Mouse (Mus musculus): ENCODE data around the gene Fpr-rs4. TPM values are rescaled to one million over a fixed set of nuclear protein-coding genes. Genes with fewer than 3 reads are reported as not detected.
"Not testable (repeated sequence)": the region's sequence is repeated elsewhere in the genome, so short reads cannot be mapped to it uniquely, and the experiment has no call there.

Fpr-rs4 gene
- total RNA-seq (2014; rRNA removed; ENCODE audit: low replicate concordance) (not detected in 2 replicates), polyA plus RNA-seq (2015; fragmentation: Nextera tagmentation; extraction: Ambion mirVana) (not detected in 2 replicates)

- H3K36me3 ChIP-seq (replicated peaks; ENCODE audit: control insufficient read depth, insufficient read depth, low read length): no peaks in the 10 kb centered on the region
- TF ChIP-seq CTCF (IDR thresholded peaks at IDR 0.05; ENCODE audit: low read depth) (no peak), EP300 (IDR thresholded peaks at IDR 0.05; ENCODE audit: low read depth) (no peak)
- H3K27ac ChIP-seq (ENCODE audit: low read depth): no peak within 1 kb of the TSS
- no peak within 1 kb of the TSS for H3K4me3 ChIP-seq (ENCODE audit: low read depth, low read length)
- no peaks in the 10 kb centered on the region for H3K4me1 ChIP-seq (ENCODE audit: control insufficient read depth, insufficient read depth)
- H3K9me3 ChIP-seq (replicated peaks; ENCODE audit: control insufficient read depth, low read length): no peaks in the 10 kb centered on the region
- DNase-seq (ENCODE audit: low spot score): no peak
- no peak for ATAC-seq (ENCODE audit: insufficient read depth, low read depth)
- no peak within 1 kb of the TSS for H3K9ac ChIP-seq (replicated peaks; ENCODE audit: low read depth, low read length)
- H3K27me3 ChIP-seq (ENCODE audit: control insufficient read depth, insufficient read depth, low read length): no peaks in the 10 kb centered on the region
- H3K4me2 ChIP-seq (ENCODE audit: low read depth, low read length): no peak within 1 kb of the TSS
- 37% methylated on average over 2 of the region's 2 CpGs for WGBS
These were observed at the start of gene Fpr-rs4 for GRCm38 (mm10) chr17:18021433-18021832. Gene Fpr-rs4 (plus strand): TSS chr17:18021733.

GRCm38 (mm10) chr17:17973443-17973842 is 48.1 kb upstream of the Fpr-rs4 start:
- peaks cover 4% of the 10 kb centered on the region; the same call in 1 of the 2 replicates for H3K9me3 ChIP-seq (replicated peaks; ENCODE audit: control insufficient read depth, low read length)
- H3K4me1 ChIP-seq (ENCODE audit: control insufficient read depth, insufficient read depth): no peaks in the 10 kb centered on the region
- H3K9ac ChIP-seq (replicated peaks; ENCODE audit: low read depth, low read length): no peak overlapping the region
- H3K27ac ChIP-seq (ENCODE audit: low read depth): no peak overlapping the region
- H3K4me2 ChIP-seq (ENCODE audit: low read depth, low read length): no peak overlapping the region
- no peak overlapping the region for H3K4me3 ChIP-seq (ENCODE audit: low read depth, low read length)
- ATAC-seq (ENCODE audit: insufficient read depth, low read depth): no peak
- WGBS: 0% methylated on average over 1 of the region's 1 CpGs
- no peak for DNase-seq (ENCODE audit: low spot score)
- H3K36me3 ChIP-seq (replicated peaks; ENCODE audit: control insufficient read depth, insufficient read depth, low read length): no peaks in the 10 kb centered on the region
- no peaks in the 10 kb centered on the region for H3K27me3 ChIP-seq (ENCODE audit: control insufficient read depth, insufficient read depth, low read length)
- no peak for TF ChIP-seq EP300 (IDR thresholded peaks at IDR 0.05; ENCODE audit: low read depth)
- TF ChIP-seq CTCF (IDR thresholded peaks at IDR 0.05; ENCODE audit: low read depth): no peak

- not testable (repeated sequence) for H3K4me1 ChIP-seq (ENCODE audit: control insufficient read depth, insufficient read depth); ATAC-seq (ENCODE audit: insufficient read depth, low read depth); H3K9me3 ChIP-seq (replicated peaks; ENCODE audit: control insufficient read depth, low read length); H3K27me3 ChIP-seq (ENCODE audit: control insufficient read depth, insufficient read depth, low read length); H3K27ac ChIP-seq (ENCODE audit: low read depth); H3K36me3 ChIP-seq (replicated peaks; ENCODE audit: control insufficient read depth, insufficient read depth, low read length); DNase-seq (ENCODE audit: low spot score); H3K4me2 ChIP-seq (ENCODE audit: low read depth, low read length); H3K9ac ChIP-seq (replicated peaks; ENCODE audit: low read depth, low read length); H3K4me3 ChIP-seq (ENCODE audit: low read depth, low read length)
- WGBS: 58% methylated on average over 2 of the region's 2 CpGs
These were observed 40.3 kb upstream of the Fpr-rs4 start for GRCm38 (mm10) chr17:17981232-17981631.

GRCm38 (mm10) chr17:18004752-18005151 is 16.8 kb upstream of the Fpr-rs4 start:
- DNase-seq (ENCODE audit: low spot score): no peak
- Histone ChIP-seq H3K27ac (ENCODE audit: low read depth) (no peak overlapping the region), H3K4me1 (ENCODE audit: control insufficient read depth, insufficient read depth) (no peaks in the 10 kb centered on the region), H3K4me2 (ENCODE audit: low read depth, low read length) (no peak overlapping the region), H3K27me3 (ENCODE audit: control insufficient read depth, insufficient read depth, low read length) (no peaks in the 10 kb centered on the region), H3K9ac (replicated peaks; ENCODE audit: low read depth, low read length) (no peak overlapping the region), H3K36me3 (replicated peaks; ENCODE audit: control insufficient read depth, insufficient read depth, low read length) (no peaks in the 10 kb centered on the region), H3K4me3 (ENCODE audit: low read depth, low read length) (no peak overlapping the region), H3K9me3 (replicated peaks; ENCODE audit: control insufficient read depth, low read length) (no peaks in the 10 kb centered on the region)
- TF ChIP-seq CTCF (IDR thresholded peaks at IDR 0.05; ENCODE audit: low read depth) (no peak), EP300 (IDR thresholded peaks at IDR 0.05; ENCODE audit: low read depth) (no peak)
- 75% methylated on average over 1 of the region's 1 CpGs for WGBS
- no peak for ATAC-seq (ENCODE audit: insufficient read depth, low read depth)

- Histone ChIP-seq H3K27ac (ENCODE audit: low read depth) (no peak within 1 kb of the TSS), H3K27me3 (ENCODE audit: control insufficient read depth, insufficient read depth, low read length) (no peaks in the 10 kb centered on the region), H3K4me3 (ENCODE audit: low read depth, low read length) (no peak within 1 kb of the TSS), H3K4me2 (ENCODE audit: low read depth, low read length) (no peak within 1 kb of the TSS), H3K9ac (replicated peaks; ENCODE audit: low read depth, low read length) (no peak within 1 kb of the TSS), H3K9me3 (replicated peaks; ENCODE audit: control insufficient read depth, low read length) (no peaks in the 10 kb centered on the region), H3K4me1 (ENCODE audit: control insufficient read depth, insufficient read depth) (no peaks in the 10 kb centered on the region), H3K36me3 (replicated peaks; ENCODE audit: control insufficient read depth, insufficient read depth, low read length) (no peaks in the 10 kb centered on the region)
- DNase-seq (ENCODE audit: low spot score): no peak
- no peak for TF ChIP-seq EP300 (IDR thresholded peaks at IDR 0.05; ENCODE audit: low read depth)
- TF ChIP-seq CTCF (IDR thresholded peaks at IDR 0.05; ENCODE audit: low read depth): no peak
- no peak for ATAC-seq (ENCODE audit: insufficient read depth, low read depth)
- 27% methylated on average over 2 of the region's 2 CpGs for WGBS
These were observed 27.6 kb downstream of the Fpr-rs4 start, which contains the start of gene Vmn2r124 for GRCm38 (mm10) chr17:18049124-18049523. Gene Vmn2r124 (plus strand): TSS chr17:18049424.

Other genes starting within 250 kb of the Fpr-rs4 start
- gene Spaca6, start 194.6 kb upstream of the Fpr-rs4 start, total RNA-seq (2014; rRNA removed; ENCODE audit: low replicate concordance): 1.6 and 23.6 TPM in 2 replicates
- 7.9 and 9.2 TPM in 2 replicates for gene Spaca6, start 194.6 kb upstream of the Fpr-rs4 start, polyA plus RNA-seq (2015; fragmentation: Nextera tagmentation; extraction: Ambion mirVana)
- 2.9 and 4.0 TPM in 2 replicates for gene Has1, start 166.5 kb upstream of the Fpr-rs4 start, total RNA-seq (2014; rRNA removed; ENCODE audit: low replicate concordance)
- 1.00 and 1.1 TPM in 2 replicates for gene Has1, start 166.5 kb upstream of the Fpr-rs4 start, polyA plus RNA-seq (2015; fragmentation: Nextera tagmentation; extraction: Ambion mirVana)
- not detected in 2 replicates for gene Fpr1, start 137.8 kb upstream of the Fpr-rs4 start, total RNA-seq (2014; rRNA removed; ENCODE audit: low replicate concordance)
- gene Fpr1, start 137.8 kb upstream of the Fpr-rs4 start, polyA plus RNA-seq (2015; fragmentation: Nextera tagmentation; extraction: Ambion mirVana): 0.40 and 0.53 TPM in 2 replicates
- 1.3 TPM in 1 of 2 replicates, not detected in the other for gene Fpr2, start 133.9 kb upstream of the Fpr-rs4 start, total RNA-seq (2014; rRNA removed; ENCODE audit: low replicate concordance)
- 0.19 and 0.33 TPM in 2 replicates for gene Fpr2, start 133.9 kb upstream of the Fpr-rs4 start, polyA plus RNA-seq (2015; fragmentation: Nextera tagmentation; extraction: Ambion mirVana)
- not detected in 2 replicates for gene Fpr3, start 133.9 kb upstream of the Fpr-rs4 start, total RNA-seq (2014; rRNA removed; ENCODE audit: low replicate concordance)
- gene Fpr3, start 133.9 kb upstream of the Fpr-rs4 start, polyA plus RNA-seq (2015; fragmentation: Nextera tagmentation; extraction: Ambion mirVana): not detected in 2 replicates
- not detected in 2 replicates for gene Vmn2r124, start 27.7 kb downstream of the Fpr-rs4 start, total RNA-seq (2014; rRNA removed; ENCODE audit: low replicate concordance)
- not detected in 2 replicates for gene Vmn2r124, start 27.7 kb downstream of the Fpr-rs4 start, polyA plus RNA-seq (2015; fragmentation: Nextera tagmentation; extraction: Ambion mirVana)
- not detected in 2 replicates for gene Vmn2r91, start 63.3 kb downstream of the Fpr-rs4 start, total RNA-seq (2014; rRNA removed; ENCODE audit: low replicate concordance)
- not detected in 2 replicates for gene Vmn2r91, start 63.3 kb downstream of the Fpr-rs4 start, polyA plus RNA-seq (2015; fragmentation: Nextera tagmentation; extraction: Ambion mirVana)
- gene Vmn2r92, start 130.2 kb downstream of the Fpr-rs4 start, total RNA-seq (2014; rRNA removed; ENCODE audit: low replicate concordance): not detected in 2 replicates
- gene Vmn2r92, start 130.2 kb downstream of the Fpr-rs4 start, polyA plus RNA-seq (2015; fragmentation: Nextera tagmentation; extraction: Ambion mirVana): not detected in 2 replicates